Mouse (Mus musculus) embryonic facial prominence, embryonic 13.5 days (tissue): ENCODE data around the gene Slc35e1. TPM values are rescaled to one million over a fixed set of nuclear protein-coding genes. Genes with fewer than 3 reads are reported as not detected.
A peak's percentile ranks its signal among the peaks of the same experiment; 100 is the strongest.

Experiments
- ATAC-seq: fragments of 200-750 bp; cut with Nextera tagmentation; 2 replicates; pipeline ENCODE4 v1.8.0; 2017; ENCODE audit warnings: low read depth; ENCODE audit not compliant: insufficient number of reproducible peaks, insufficient read depth, low FRiP score, low TSS enrichment
- H3K27ac ChIP-seq: fragments of 300-500 bp; sonication (generic); 2 replicates; pipeline ENCODE4 v1.5.1; 2015; ENCODE audit warnings: moderate library complexity, mild to moderate bottlenecking, inconsistent platforms
- H3K27me3 ChIP-seq: fragments of 300-500 bp; sonication (generic); 2 replicates; pipeline ENCODE4 v1.6.1; 2015; ENCODE audit warnings: mild to moderate bottlenecking, inconsistent platforms
- H3K36me3 ChIP-seq: fragments of 300-500 bp; sonication (generic); 2 replicates; pipeline ENCODE4 v1.6.1; 2015; ENCODE audit warnings: mild to moderate bottlenecking, inconsistent platforms
- H3K4me1 ChIP-seq: fragments of 300-500 bp; sonication (generic); 2 replicates; pipeline ENCODE4 v1.6.1; 2015; ENCODE audit warnings: inconsistent platforms
- H3K4me2 ChIP-seq: fragments of 300-500 bp; sonication (generic); 2 replicates; pipeline ENCODE4 v1.6.1; 2015; ENCODE audit warnings: moderate library complexity, mild to moderate bottlenecking, inconsistent platforms
- H3K4me3 ChIP-seq: fragments of 300-500 bp; sonication (generic); 2 replicates; pipeline ENCODE4 v1.5.1; 2015; ENCODE audit warnings: mild to moderate bottlenecking, inconsistent platforms
- H3K9ac ChIP-seq: fragments of 300-500 bp; sonication (generic); 2 replicates; pipeline ENCODE4 v1.6.1; 2015; ENCODE audit warnings: mild to moderate bottlenecking, inconsistent platforms
- H3K9me3 ChIP-seq: fragments of 300-500 bp; sonication (generic); 2 replicates; pipeline ENCODE4 v1.6.1; 2016; ENCODE audit warnings: inconsistent platforms
- WGBS: fragments of 180-500 bp; shearing (Covaris S2); methylation state at CpG from one replicate; pipeline ENCODE4 v1.1.7; 2015; ENCODE audit warnings: mixed read lengths; 5-methylcytosine and 5-hydroxymethylcytosine counted together
- polyA plus RNA-seq: library from polyadenylated mRNA; unstranded; fragments of >200 nt; fragmentation: Nextera tagmentation; extraction: Ambion mirVana; gene quantifications from 2 replicates; pipeline ENCODE4 v1.2.1, GENCODE M21; 2015

Gene Slc35e1
- polyA plus RNA-seq = 15.4 and 19.6 TPM in 2 replicates

DNA sequence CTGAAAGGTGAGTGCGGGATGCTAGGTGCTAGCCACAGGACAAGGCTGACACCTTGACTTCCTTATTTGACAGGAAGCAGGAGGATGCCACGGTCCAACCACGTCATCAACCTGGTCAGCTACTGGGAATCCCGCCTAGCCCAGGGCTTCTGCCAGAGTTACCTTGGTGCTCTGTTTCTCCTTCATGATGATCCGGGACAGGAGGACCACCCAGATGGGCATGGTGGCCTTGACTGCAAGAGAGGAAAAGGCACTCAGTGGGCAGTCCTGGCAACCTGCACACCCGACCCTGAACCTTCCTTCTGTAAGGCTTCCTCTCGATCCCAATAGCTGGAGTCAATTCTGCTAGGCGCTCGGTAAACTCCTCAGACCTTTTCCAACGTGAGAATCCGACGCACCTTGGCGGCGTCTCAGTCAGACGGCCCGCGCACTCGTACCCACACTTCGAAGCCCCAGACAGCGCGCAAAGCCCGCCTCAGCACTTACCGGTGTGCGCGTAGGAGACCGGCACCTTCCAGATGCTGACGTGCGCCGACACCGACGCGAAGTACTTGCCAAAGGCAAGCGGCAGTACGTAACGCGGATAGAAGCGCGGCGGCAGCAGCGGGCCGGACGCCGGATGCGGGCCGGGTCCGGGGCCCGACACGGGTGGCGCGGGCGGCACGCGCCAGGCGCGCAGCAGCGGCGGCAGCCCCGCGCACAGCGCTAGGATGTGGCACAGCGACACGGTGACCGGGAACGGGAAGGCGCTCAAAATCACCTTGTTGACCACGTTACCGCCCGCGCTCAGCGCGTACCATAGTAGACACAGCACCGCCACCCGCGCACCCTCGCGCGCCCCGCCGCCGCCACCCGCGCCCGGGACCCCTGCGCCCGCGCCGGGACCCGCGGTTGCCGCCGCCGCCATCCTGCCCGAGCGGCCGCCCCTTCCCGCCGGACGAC lies at the start of gene Slc35e1:
Gene Slc35e1 (minus strand): TSS at position 935 of the 942 bp plus-strand sequence.
- under 1% methylated on average over 70 of the region's 98 CpGs for WGBS
- ATAC-seq = peak; percentile 50
- Histone ChIP-seq H3K9me3 (no peaks in the 10 kb centered on the region), H3K9ac (peak within 1 kb of the TSS; percentile 91), H3K27me3 (no peaks in the 10 kb centered on the region), H3K4me3 (peak within 1 kb of the TSS; percentile 98), H3K36me3 (peaks cover 59% of the 10 kb centered on the region), H3K4me2 (peak within 1 kb of the TSS; percentile 82), H3K4me1 (peaks cover 27% of the 10 kb centered on the region), H3K27ac (peak within 1 kb of the TSS; percentile 80)

DNA sequence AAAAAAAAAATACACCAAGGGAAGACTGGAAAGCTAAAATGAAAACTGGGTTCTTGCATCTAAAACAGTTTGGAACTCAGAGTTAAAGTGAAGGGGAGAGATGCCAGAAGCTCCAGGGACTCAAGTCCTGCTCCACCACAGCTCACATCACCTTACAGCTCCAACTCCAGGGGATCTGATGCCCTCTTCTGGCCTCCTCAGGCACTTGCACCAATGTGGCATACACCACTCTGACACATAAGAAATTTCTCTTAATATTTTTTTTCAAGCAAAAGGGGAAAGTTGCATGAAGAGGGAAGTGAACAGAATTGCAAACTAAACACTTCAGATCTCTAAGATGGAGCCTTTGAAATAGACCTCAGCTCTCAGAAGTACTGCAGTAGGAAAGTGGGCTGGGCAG lies 46.8 kb upstream of the Slc35e1 start:
- H3K9me3 ChIP-seq = no peaks in the 10 kb centered on the region
- no peaks in the 10 kb centered on the region for H3K27me3 ChIP-seq
- H3K4me1 ChIP-seq = peaks cover 7% of the 10 kb centered on the region; the same call in 1 of the 2 replicates
- H3K4me2 ChIP-seq = no peak overlapping the region
- no peak overlapping the region for H3K4me3 ChIP-seq
- H3K36me3 ChIP-seq = peaks cover 10% of the 10 kb centered on the region; the same call in 1 of the 2 replicates
- H3K9ac ChIP-seq = no peak overlapping the region
- no peak for ATAC-seq
- H3K27ac ChIP-seq = no peak overlapping the region

DNA sequence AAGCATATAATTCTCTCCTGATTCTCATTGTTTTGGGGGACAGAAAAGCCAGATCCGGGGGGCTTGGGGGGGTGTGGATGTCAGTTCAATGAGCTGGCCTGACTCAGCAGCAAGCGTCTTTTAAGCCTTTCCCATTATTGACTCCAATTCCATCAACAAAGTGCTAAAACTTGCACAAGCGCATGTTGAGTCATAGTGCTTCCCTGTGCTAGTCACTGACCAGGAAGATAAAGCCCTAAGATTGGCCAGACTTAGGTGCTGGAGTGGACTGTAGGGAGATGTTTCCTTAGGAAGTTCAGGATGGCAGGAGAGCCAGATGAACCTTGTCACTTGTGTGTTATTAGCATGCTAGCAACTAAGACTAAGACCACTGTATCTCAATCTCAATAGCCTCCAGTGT lies 42.5 kb upstream of the Slc35e1 start:
- Histone ChIP-seq H3K9ac (no peak overlapping the region), H3K36me3 (no peaks in the 10 kb centered on the region), H3K9me3 (no peaks in the 10 kb centered on the region), H3K27ac (no peak overlapping the region), H3K4me1 (peaks cover 7% of the 10 kb centered on the region; the same call in 1 of the 2 replicates), H3K4me3 (no peak overlapping the region), H3K27me3 (no peaks in the 10 kb centered on the region), H3K4me2 (no peak overlapping the region)
- ATAC-seq = no peak
- WGBS = 86% methylated on average over 3 of the region's 3 CpGs

DNA sequence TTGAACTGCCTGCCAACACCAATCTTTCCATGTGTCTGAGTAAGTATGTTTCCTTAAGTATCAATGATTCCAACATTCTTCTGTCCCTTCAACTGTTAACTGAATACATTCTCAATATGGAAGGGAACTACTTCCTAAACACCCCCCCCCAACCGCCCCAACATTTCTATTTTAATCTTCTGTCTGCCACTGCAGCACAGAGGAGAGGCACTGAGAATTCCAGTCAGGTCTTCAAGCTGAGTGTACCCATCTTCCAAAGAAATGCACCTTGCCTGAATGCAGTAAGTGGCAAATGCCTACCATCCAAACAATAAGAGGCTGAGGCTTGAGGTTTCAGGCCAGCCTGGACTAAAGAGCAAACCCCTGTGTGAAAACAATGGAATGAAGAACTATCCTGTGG lies 39.7 kb upstream of the Slc35e1 start:
- H3K4me3 ChIP-seq = no peak overlapping the region
- H3K36me3 ChIP-seq = peaks cover 5% of the 10 kb centered on the region; the same call in 1 of the 2 replicates
- H3K9me3 ChIP-seq = no peaks in the 10 kb centered on the region
- WGBS = 96% methylated on average over 1 of the region's 1 CpGs
- H3K27me3 ChIP-seq = no peaks in the 10 kb centered on the region
- no peak overlapping the region for H3K9ac ChIP-seq
- H3K4me2 ChIP-seq = no peak overlapping the region
- H3K4me1 ChIP-seq = no peaks in the 10 kb centered on the region
- ATAC-seq = no peak
- H3K27ac ChIP-seq = no peak overlapping the region

DNA sequence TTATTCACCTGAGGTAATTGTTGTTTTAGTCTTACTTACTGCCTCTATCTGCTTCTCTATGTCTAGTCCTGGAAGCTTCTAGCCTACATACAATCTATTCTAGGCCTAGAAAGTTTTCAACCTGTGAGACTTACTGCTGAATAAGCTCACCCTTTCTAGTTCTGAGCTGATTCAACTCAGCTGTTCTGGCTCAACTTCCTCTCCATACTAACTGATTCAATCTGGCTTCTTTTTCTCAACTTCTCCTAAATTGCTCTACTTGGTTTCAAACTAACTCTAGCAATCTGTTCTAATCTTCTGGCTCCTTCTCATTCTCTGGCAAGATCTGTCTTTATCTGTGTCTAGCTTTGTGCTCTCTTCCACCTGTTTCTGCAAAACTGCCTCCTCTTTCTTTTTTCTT lies 29.5 kb upstream of the Slc35e1 start:
- peaks cover 6% of the 10 kb centered on the region; the same call in 1 of the 2 replicates for H3K36me3 ChIP-seq
- no peak overlapping the region for H3K27ac ChIP-seq
- no peaks in the 10 kb centered on the region for H3K4me1 ChIP-seq
- H3K27me3 ChIP-seq = no peaks in the 10 kb centered on the region
- ATAC-seq = no peak
- no peak overlapping the region for H3K9ac ChIP-seq
- no peaks in the 10 kb centered on the region for H3K9me3 ChIP-seq
- H3K4me2 ChIP-seq = no peak overlapping the region
- no peak overlapping the region for H3K4me3 ChIP-seq

DNA sequence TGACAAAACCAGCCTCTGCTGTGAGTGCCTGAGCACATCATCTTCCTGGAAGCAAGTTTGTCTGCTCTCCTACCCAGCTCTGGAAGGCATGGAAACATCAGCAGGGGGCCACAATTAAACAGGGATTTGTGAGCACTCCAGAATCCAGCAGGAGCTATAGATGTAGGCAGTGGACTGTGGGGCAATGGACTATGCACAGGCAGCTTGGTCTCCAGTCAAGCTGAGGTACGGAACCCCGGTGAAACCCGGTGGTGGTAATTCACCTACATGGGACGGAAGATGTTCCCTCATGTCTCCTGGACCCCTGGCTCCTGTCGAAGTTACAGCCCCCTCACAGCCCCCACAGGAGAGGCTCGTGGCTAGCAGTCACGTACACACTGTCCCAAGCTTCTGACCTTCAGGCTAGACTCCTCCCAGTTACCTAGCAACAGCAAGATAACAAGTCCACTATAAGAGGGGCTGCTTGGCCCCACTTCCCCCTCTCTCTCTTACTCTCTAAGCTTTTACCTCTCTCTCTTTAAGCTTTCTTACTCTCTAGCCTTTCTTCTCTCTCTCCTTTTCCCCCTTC lies 25.1 kb upstream of the Slc35e1 start:
- 84% methylated on average over 7 of the region's 7 CpGs for WGBS
- Histone ChIP-seq H3K27me3 (no peaks in the 10 kb centered on the region), H3K4me1 (no peaks in the 10 kb centered on the region), H3K27ac (no peak overlapping the region), H3K36me3 (peaks cover 7% of the 10 kb centered on the region; the same call in 1 of the 2 replicates), H3K4me3 (no peak overlapping the region), H3K9ac (no peak overlapping the region), H3K9me3 (no peaks in the 10 kb centered on the region), H3K4me2 (no peak overlapping the region)
- ATAC-seq = no peak

DNA sequence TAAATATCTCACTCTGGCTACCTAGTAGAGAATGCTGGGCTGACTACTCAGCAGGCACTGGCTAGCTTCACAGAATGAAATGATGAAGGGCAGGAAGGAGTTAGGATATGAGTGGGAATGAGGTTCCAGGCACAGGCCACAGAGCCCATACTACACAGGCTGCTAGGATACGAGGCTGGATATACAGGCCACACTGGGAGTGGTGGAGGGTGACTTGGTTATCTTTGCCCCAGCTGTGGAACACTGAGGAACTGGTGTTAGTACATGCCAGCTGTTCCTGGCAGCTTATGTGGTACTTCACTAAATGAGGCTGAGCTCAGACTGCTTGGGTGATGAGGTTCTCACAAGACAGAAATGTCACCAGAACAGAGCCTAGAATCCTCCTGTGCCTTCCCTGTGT lies 20.7 kb upstream of the Slc35e1 start:
- WGBS = 90% methylated on average over 1 of the region's 1 CpGs
- Histone ChIP-seq H3K36me3 (peaks cover 7% of the 10 kb centered on the region; the same call in 1 of the 2 replicates), H3K27me3 (no peaks in the 10 kb centered on the region), H3K4me1 (peaks cover 6% of the 10 kb centered on the region; the same call in 1 of the 2 replicates), H3K4me3 (no peak overlapping the region), H3K27ac (no peak overlapping the region), H3K9ac (no peak overlapping the region), H3K4me2 (no peak overlapping the region), H3K9me3 (no peaks in the 10 kb centered on the region)
- no peak for ATAC-seq

DNA sequence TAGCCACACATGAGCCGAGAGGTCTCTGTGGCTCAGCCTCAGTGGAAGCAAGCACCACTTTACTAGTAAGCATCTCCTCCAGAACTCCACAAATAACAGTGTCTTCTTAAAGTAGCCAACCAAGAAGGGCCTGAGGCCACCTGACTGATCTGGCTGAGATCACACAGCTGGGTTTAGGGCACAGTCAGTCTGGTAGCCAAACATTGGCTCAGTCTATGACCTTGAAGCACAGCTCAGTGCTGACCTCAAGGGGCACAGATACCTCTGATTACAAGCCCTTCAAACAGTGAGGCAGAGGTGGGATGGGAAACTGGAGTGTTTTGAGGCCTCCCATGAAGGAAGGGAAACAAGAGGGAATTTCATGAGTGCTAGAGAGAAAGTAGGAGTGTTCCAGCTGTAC lies 20.2 kb upstream of the Slc35e1 start:
- peaks cover 7% of the 10 kb centered on the region; the same call in 1 of the 2 replicates for H3K36me3 ChIP-seq
- no peak overlapping the region for H3K4me2 ChIP-seq
- H3K9ac ChIP-seq = no peak overlapping the region
- H3K4me3 ChIP-seq = no peak overlapping the region
- no peaks in the 10 kb centered on the region for H3K27me3 ChIP-seq
- WGBS = 87% methylated on average over 1 of the region's 1 CpGs
- no peaks in the 10 kb centered on the region for H3K9me3 ChIP-seq
- no peak overlapping the region for H3K27ac ChIP-seq
- no peak for ATAC-seq
- H3K4me1 ChIP-seq = peaks cover 6% of the 10 kb centered on the region; the same call in 1 of the 2 replicates

DNA sequence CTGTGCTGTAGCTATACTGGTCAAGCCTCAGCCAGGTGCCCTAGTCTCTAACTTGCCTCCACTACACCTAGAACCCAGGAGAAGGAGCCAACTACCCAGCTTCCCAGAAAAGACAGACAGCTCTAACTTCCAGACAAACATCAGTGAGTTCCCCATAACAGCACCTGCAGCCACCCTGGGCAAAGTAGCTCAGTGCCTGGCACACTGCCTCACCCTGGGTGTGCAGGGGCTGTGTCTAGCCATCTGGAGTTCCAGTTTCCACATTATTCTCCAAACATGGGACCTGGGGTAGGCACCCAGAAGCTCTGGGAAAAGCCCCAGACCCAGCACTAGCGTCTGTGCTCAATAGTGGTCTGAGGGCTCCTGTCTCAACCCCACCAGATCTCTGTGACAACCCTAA lies 15.1 kb upstream of the Slc35e1 start:
- no peak overlapping the region for H3K27ac ChIP-seq
- H3K9ac ChIP-seq = no peak overlapping the region
- no peaks in the 10 kb centered on the region for H3K27me3 ChIP-seq
- no peak overlapping the region for H3K4me3 ChIP-seq
- peaks cover 8% of the 10 kb centered on the region; the same call in 1 of the 2 replicates for H3K36me3 ChIP-seq
- no peak for ATAC-seq
- no peak overlapping the region for H3K4me2 ChIP-seq
- WGBS = 92% methylated on average over 1 of the region's 1 CpGs
- H3K9me3 ChIP-seq = no peaks in the 10 kb centered on the region
- H3K4me1 ChIP-seq = peaks cover 12% of the 10 kb centered on the region; the same call in 1 of the 2 replicates

DNA sequence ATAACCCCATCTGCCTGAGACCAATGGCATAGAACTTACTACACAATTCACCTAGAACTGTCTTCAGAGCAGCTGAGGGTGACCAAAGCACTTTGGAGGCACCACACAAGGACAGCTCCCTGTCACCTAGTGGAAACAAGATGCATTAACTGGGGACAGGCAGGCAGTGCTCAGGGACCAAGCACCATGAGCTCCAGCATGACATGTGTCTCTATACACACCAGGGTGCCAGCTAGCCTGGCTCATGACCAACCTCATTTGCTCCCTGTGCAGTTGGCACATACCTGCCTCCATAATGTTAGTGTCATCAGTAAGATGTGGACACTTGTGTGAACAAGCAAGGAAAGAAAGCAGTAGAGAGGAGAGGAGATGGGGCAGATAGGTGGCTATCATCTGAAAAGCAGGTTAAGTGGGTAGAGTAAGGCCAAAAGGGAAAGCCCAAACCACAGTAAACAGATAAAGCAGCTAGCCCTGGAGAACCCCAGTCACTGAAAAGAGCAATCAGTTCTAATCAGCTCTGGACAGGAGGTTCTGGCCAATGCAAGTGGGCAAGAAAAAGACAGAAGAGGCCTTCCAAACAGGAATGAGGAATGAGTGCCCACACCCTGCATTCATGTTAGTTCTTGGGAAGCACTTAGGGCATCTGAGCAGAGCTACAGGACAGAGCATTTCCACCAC lies 12.4 kb upstream of the Slc35e1 start:
- H3K27ac ChIP-seq = no peak overlapping the region
- no peak overlapping the region for H3K9ac ChIP-seq
- no peak overlapping the region for H3K4me2 ChIP-seq
- no peaks in the 10 kb centered on the region for H3K9me3 ChIP-seq
- peaks cover 7% of the 10 kb centered on the region for H3K4me1 ChIP-seq
- peaks cover 13% of the 10 kb centered on the region; the same call in 1 of the 2 replicates for H3K36me3 ChIP-seq
- no peak for ATAC-seq
- no peaks in the 10 kb centered on the region for H3K27me3 ChIP-seq
- H3K4me3 ChIP-seq = no peak overlapping the region

DNA sequence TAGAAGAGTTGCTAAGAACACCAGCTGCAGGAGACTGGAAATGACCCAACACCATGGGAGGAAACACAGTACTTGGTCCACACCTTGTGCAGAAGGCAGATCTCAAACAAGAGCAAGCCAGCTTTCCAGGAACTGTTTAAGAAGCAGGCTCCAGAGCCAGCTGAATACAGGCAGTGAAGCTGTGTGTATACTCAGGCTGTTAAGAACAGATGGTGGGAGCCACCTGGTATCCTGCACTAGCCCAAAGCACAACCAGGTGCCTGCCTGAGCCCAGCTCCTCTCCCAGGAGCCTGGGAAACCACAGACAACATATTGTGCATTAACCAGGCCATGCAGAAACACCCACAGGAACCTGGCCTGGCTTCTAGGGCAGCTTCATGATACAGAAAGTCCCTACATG lies 11.7 kb upstream of the Slc35e1 start:
- Histone ChIP-seq H3K4me2 (no peak overlapping the region), H3K27me3 (no peaks in the 10 kb centered on the region), H3K4me1 (peaks cover 7% of the 10 kb centered on the region), H3K9me3 (no peaks in the 10 kb centered on the region), H3K4me3 (no peak overlapping the region), H3K36me3 (peaks cover 18% of the 10 kb centered on the region; the same call in 1 of the 2 replicates), H3K9ac (no peak overlapping the region), H3K27ac (no peak overlapping the region)
- ATAC-seq = no peak
